Mouse (Mus musculus) adrenal gland, postnatal 4 days (tissue): Measurements from ENCODE around the gene Paqr9. TPM values are rescaled to one million over a fixed set of nuclear protein-coding genes. Genes with fewer than 3 reads are reported as not detected.

Source experiments
- DNase-seq, 2 experiments: peaks; one replicate each; pipeline ENCODE4 v3.0.0; 2021 to 2022; ENCODE audit warnings: low spot score in 2 of 2, mixed read lengths in 2 of 2
- total RNA-seq, 2 experiments: library from RNA; stranded (reverse); gene quantifications; 2 replicates each; pipeline ENCODE4 v1.2.3; 2021

Paqr9 gene
- total RNA-seq, 2 experiments from 2014 or later: 3.9 to 14.4 TPM

DNA sequence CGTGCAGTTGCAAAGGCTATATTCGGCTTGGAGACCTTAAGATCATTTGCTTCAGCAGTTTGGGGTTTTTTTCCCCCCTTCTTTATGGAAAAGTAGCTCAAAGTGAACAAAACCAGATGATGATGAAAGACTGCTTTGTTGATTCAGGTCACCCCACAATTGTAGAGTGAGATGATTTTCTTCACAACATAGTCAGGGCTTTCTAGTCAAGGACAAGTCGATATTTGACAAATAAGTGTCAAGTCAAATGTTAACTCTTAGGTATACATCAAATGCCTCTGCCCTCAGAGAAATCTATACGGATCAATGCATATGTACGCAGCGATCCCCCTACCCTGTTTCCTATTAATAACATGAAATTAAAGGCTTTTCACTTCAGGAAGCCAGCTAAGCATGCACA, 17.0 kb upstream of the Paqr9 start:
- no peak for DNase-seq

DNA sequence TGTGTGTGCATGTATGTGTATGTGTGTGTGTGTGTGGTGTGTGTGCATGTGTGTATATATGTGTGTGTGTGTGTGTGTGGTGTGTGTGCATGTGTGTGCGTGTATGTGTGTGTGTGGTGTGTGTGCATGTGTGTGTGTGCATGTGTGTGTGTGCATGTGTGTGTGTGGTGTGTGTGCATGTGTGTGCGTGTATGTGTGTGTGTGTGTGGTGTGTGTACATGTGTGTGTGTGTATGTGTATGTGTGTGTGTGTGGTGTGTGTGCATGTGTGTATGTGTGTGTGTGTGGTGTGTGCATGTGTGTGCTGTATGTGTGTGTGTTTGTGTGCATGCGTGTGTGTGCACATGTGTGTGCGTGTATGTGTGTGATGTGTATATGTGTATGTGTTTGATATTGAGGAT, 14.9 kb upstream of the Paqr9 start:
- DNase-seq: no peak

DNA sequence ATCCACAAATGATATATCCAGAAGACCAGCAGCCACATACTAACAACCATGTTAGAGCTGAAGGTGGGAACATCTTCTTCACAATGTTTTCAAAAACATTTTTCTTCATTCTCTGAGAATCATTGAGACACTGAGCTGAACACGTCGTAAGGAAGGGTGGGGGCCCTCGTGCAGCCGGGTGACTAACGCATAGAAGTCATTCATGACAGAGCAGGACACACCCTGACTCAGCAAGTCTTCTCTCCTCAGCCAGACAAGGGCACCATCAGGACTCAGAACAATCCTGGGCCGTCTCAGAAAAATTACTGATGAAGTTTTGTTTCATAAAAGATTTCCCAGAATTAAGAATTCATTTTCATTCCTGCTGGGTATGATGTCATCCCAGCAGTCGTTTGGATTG, 12.8 kb upstream of the Paqr9 start:
- no peak for DNase-seq

DNA sequence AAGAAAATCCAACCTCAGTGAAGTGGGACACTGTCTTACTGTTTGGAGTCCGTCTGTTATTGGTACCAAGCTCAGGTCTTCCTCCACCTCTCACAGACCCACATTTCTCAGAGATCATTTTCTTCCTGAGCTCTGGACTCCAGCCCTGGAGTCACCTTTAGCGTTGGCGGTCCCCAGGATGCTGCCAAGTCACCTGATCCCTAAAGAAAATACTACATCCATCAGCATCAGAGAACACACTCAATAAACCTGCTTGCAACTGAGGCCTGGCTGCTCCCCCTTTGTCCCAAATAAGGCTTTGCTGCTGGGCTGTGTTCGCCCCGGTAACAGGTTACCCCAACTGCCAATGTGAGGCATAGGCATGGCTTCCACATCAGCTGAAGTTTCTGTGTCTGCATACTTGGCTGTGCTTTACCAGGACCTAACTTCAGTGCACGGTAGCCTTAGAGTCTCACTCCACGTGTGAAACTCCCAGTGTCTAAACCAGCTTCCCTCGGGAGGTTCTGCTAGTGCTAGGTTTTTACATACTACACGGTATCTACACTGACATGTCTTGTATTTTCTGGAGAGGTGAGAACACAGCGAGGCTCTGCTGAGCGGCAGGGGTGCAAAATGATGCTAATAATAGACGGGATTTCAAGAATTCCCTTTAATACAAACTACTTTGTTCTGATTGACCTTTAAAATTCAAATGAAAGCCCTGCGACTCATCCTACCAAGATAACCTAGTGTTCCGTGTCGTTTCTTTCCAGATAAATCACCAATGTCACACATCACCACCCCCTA, 9.6 kb upstream of the Paqr9 start:
- no peak for DNase-seq

DNA sequence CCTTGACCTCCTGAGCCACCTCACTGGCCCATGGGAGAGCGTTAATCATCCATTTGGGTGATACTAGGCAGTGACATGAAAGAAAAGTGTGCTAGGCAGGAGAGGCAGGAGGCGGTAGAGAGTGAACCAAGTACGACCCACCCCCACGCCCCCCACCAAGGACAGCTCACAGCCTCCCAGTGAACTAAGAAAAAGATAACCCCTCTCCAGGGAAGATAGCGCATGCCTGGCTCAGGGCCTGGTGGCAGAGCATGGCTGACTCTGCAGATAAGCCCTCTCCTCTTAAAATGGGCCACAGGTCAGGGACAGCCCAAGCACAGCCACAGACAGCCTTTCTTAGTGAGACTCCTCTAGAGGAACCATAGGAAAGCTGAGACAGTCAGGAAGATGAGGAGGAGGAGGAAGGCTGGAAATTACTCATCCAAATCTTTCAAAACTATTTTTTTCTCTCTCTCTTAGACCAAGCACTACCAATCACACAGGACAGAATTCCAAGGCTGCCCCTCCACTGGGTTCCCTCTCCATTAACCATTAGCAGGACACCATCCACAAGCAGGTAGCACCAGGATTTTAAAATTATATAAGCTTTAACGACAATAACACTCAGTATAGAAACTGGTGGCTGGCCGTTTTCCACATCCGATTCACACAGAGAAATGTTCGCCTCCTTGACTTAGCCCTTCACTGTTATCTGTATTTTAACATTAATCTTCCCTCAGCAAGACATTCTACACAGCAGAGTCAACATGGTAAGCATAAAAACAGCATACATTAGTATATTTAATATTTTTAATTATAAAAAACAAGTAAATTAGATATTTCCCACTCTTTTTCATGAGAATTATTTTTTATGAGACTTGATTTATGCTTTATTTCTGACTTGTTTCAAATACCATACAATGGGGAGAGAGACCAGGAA, 8.3 kb upstream of the Paqr9 start:
- no peak for DNase-seq

DNA sequence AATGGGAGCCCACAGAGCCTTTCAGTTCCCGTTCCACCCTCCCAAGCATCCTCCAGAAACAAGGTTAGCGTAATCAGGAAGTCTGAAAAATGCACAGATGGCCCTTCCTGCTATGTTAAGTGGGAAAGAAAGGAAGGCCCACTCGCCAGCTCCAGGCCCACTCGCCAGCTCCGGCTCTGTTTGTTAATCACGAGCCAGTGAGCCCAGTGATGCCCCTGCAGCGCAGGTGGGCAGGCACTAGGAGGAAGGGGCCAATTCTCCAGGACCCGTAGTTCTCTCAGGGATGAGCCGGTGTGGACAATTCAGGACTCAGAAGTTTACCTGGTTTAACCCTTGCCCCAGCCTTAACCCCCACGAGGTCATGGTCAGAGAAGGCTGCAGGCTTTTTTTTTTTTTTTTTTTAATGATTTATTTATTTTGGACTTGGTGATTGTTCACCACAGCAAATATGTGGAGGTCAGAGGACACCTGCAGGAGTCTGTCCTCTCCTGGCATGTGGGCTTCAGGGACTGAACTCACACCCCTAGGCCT, 7.2 kb upstream of the Paqr9 start:
- DNase-seq: no peak

DNA sequence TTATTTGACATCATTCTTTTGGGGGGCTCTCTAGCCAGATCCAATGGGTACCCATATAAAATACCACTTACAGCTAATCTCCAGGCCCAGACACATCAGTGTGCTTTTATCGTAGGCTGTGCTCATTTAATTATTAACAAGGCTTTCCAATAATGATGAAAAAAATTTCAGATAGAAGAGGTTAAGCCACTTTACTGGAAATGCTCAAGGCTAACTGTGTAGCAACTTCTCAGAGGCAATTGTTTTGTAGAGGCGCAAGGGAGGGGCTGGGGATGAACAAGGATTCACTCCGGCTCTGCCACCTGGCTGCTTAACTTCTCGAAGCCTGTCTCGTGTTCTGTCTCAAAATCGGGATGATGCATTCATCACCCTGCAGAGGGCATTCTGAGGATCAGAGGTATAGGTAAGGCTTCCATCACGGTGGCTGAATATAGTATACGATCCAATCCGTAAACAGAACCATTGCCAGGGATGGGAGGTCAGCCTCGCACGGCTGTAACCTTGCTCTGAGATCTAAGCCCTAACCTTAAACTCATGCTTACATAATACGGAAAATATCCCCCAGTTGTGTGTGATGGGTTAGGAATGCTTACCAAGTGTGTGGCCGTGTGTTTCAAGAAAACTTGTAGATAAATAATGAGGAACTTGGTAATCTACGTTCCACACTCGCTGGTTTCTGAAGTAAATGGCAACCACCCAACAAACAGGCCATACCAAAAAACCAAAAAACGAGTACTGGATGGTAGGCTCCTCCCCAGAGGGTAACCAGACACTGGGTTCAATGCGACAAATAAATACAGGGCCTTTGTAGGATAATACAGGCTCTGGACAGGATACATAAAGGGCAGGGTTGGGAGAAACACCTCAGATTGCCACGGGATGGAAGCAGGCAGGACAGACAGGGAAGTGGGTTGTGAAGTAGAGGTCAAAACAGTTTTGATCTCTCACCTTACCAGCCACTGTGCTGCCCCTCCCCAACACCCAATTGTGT, 4.9 kb upstream of the Paqr9 start:
- DNase-seq: no peak

DNA sequence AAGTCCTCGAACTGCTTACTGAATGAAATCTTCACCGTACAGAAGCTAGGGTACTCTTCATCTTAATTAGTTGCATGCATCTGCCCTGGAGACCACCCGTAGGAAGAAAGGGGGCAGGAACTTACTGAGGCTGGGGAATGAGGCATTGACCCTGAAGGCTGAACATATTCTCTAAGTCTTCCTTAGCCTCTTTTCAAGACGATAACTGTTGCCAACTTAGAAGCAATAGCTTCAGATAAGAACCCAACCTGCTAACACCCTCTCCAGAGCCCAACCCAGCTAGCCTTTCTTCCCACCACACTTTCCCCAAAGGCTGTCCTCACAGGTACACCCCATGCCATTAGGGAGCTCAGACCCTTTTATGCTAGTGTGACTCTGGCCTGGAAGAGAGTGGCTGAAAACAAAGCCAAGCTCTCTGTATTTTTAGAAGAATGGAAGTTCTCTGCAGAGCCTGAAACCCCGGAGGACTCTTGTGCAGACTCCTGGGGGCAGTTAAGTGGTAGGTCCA, 4.2 kb upstream of the Paqr9 start:
- no peak for DNase-seq

DNA sequence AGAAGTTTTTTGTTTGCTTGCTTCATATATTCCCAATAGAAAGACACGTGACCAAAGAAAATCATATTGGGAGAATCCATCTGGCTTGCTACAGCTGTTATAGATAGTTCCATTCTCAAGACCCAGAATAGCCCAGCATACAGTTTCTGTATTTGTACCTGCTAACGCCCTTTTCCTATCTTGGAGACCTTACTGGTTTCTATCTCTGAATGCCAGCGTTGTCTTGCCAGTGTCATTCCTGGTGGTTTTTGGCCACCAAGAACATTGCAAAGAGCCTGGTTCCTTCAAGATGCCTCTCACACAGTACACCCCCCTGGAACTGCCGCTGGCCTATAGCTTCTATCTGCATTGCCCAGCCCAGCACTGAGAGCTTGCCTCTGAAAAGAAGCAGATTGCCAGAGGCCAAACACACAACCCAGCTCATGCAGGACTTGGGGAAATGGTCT, 3.4 kb upstream of the Paqr9 start:
- DNase-seq: no peak

DNA sequence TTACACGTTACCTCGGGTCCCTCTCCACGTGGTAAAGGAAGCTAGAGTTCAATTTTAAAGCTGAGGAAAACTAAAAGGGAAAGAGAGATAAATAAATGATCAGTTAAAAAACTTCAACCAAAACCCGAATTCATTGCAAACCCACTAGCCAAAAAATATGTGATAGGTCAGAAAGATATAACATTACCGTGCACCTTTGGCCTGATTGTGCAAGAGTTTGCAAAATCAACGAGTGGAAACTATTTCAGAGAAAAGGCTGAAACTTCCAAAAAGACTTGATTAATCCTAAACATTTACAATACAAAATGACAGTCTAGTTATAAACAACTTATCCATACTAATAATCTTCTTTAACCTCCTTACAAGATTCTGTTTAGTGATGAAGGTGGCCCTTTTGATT, 1.7 kb upstream of the Paqr9 start:
- no peak for DNase-seq

DNA sequence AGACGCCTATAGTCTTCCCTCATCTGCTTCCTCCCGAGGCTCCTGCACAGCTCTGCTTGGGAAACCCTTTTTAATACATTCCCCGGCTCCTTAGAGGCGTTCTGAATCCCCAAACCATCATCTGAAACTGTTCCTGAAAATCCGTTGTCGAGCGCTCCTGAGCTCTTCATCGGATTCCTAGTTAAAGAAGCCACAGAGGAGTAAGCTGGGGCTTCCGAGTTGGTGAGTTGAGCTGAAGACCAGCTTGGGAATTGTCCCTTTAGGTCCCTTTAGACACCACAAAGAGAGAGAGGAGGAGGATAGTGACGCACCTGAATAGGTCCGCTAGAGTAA, 765 bp upstream of the Paqr9 start:
- DNase-seq: no peak

DNA sequence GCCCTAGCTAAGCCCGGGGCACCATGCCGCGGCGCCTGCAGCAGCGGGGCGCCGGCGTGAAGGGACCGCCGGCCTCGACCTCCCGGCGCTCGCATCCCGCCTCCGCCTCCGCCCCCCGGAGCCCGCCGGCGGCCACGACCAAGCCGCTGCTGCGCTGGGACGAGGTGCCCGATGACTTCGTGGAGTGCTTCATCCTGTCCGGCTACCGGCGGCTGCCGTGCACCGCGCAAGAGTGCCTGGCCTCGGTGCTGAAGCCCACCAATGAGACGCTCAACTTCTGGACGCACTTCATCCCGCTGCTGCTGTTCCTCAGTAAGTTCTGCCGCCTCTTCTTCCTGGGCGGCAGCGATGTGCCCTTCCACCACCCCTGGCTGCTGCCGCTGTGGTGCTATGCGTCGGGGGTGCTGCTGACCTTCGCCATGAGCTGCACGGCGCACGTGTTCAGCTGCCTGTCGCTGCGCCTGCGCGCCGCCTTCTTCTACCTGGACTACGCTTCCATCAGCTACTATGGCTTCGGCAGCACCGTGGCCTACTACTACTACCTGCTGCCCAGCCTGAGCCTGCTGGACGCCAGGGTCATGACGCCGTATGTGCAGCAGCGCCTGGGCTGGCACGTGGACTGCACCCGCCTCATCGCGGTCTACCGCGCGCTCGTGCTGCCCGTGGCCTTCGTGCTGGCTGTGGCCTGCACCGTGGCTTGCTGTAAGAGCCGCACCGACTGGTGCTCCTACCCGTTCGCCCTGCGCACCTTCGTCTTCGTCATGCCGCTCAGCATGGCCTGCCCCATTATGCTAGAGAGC, 679 bp downstream of the Paqr9 start:
- DNase-seq: no peak

DNA sequence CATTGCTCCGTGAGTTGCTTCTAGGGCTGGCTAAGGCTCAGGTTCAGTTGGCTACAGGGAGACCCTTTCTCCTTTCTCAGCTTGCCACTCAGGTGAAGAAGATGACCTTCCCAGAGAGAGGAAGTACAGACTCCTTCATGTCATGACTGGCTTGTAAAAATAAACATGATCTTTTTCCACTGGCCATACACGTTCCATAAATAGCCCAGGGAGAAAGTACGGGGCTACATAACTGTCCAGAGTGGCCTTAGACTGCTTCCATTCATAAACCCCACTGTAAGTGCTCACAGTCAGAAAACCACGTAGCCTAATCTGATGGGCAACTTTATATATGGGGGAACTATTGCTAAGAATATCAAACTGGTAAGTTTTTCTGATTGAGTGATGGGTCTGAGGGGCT, 4.6 kb downstream of the Paqr9 start:
- DNase-seq: no peak

DNA sequence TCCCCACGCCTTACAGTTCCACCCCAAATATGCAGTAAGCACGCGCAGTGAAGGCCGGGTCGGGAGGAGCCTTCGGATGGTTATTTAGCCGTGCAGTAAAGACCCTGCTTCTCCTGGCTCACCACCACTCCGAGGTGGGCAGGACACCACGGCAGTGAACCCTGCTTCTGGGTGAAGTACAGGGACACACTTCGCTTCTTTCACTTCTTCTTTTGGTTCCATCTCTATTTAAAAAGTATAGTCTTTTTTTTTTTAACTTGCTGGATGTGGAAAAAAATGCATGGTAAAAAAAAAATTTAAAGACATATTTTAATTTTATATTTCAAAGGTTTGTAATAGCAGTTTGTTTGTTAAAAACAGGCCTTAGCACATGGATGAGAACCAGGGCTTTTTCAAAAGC, 6.9 kb downstream of the Paqr9 start:
- DNase-seq: no peak

DNA sequence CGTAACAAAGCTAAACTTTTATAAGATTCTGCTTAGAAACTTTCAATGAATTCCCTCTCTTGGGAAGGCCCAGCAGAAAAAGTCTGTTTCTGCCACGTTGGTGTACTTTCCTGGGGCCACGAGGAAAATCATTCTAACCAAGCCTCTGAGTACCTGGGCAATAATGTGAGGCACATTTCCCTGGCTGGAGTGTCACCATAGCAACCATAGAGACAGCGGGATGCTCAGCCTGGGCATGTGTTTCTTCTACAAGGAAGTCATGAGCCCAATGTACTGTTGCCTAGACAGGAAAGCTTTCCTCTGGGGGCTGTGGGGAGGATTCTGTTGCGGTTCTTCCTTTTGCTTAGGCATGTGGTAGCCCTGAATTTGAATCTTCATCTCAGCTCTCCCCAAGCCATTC, 7.5 kb downstream of the Paqr9 start:
- DNase-seq: no peak

DNA sequence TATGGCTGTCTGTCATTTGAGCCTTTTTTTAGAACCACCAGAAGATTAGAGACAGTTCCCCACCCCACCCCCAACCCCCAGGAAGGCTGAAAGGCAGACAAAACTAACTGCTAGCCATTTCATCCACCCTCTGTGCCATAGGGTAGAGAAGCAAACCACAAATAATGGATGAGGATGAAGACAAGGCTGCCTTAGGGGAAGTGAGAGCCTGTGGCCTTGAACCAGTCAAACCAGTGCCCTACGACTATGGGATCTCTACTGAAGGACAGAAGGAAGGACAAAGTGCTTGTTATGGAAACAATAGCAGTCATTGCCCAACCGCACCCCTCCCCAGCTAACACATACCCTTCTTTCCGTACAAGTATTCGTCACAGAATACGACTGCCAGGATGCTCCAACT, 9.8 kb downstream of the Paqr9 start:
- DNase-seq: no peak

DNA sequence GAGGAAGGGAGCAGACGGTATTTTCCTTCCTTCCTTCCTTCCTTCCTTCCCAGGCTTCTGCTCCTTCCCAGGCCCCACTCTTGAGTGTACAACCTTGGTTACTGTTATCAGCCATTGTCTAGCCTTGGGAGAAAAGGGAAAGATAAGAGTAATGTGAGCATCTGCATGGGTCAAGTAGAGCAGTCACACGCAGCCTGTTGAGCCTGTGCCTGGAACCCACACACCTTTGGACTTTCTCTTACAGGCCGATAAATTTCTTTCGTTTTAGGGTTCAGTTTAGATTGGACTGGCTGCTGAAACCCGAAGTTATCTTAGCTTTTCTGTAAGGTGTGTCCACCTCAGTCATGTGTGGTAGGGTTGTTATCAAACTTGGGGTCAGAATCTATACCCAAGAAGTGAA, 10.5 kb downstream of the Paqr9 start:
- no peak for DNase-seq

DNA sequence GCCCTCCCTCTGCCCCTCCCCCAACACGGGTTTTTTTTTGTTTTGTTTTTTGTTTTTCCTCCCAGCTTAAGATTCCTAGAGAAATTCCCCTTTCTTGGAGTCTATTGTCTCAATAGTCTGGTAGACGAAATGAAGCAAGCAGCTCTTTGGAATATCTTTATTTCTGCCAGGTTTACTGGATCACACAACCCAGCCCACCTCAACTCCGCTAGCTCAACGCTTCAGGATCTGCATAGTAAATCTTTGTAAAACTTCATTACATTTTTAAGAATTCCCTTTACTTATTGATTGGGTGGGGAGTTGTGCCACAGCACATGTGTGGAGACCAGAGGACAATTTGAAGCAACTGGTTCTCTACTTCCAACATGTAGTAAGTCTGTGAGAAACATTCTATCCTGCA, 11.1 kb downstream of the Paqr9 start:
- DNase-seq: no peak

DNA sequence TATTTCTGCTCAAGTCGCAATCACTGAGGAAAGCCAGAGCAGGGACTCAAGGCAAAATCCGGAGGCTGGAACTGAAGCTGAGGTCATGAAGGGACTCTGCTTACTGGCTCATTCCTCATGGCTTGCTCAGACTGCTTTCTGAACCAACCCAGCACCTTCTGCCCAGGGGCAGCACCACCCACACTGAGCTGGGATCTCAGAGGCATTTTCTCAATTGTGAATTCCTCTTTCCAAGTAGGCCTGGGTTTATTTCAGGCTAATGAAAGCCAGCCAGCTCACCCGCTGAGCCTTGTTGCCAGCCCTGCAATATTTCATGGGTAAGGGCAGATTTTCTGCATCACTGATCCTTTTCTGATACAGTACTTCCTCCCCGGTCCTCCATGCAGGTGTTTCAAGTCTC, 12.0 kb downstream of the Paqr9 start:
- no peak for DNase-seq

DNA sequence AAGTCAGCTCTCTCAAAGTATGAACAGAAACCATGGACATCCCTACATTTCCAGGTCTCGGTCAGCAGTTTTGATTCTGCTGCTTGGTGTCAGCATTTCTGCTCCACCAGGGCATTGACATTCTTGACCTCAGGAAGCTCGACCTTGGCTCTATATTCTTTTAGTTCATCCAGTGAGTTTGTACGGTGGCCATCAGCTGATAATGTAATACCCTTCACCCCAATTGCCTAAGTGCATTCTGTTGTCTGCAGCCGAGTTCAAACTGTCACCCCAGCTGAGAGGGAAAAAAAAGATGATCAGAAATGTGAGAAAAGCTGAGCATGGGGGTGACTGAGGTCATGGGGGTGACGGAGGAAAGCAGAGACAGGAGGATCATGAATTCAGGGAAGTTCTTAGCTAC, 13.1 kb downstream of the Paqr9 start:
- no peak for DNase-seq
